Mouse (Mus musculus) myocyte (in vitro differentiated cells): Measurements from ENCODE around the gene Ppp2r2c. TPM values are rescaled to one million over a fixed set of nuclear protein-coding genes. Genes with fewer than 3 reads are reported as not detected.

ENCODE experiments used
- H3K27me3 ChIP-seq: one replicate; pipeline ENCODE4 v1.6.1; 2011; ENCODE audit not compliant: control insufficient read depth, insufficient read depth, insufficient read length
- H3K36me3 ChIP-seq: one replicate; pipeline ENCODE4 v1.6.1; 2011; ENCODE audit not compliant: control insufficient read depth, insufficient read depth
- H3K4me2 ChIP-seq: one replicate; pipeline ENCODE4 v1.6.1; 2011; ENCODE audit warnings: low read depth, control low read depth
- H3K4me3 ChIP-seq: one replicate; pipeline ENCODE4 v1.5.1; 2011; ENCODE audit warnings: mild to moderate bottlenecking, control low read depth, moderate library complexity
- H3K79me2 ChIP-seq: one replicate; pipeline ENCODE4 v1.6.1; 2011; ENCODE audit not compliant: control insufficient read depth, insufficient read depth
- H3ac ChIP-seq: one replicate; pipeline ENCODE4 v1.6.1; 2011; ENCODE audit not compliant: control insufficient read depth, insufficient read length
- CEBPB ChIP-seq: IDR thresholded peaks from 2 replicates; pipeline ENCODE4 v1.6.1; 2011; ENCODE audit warnings: mild to moderate bottlenecking, moderate library complexity; ENCODE audit not compliant: poor library complexity, insufficient read depth, severe bottlenecking
- E2F4 ChIP-seq: IDR thresholded peaks from one replicate; pipeline ENCODE4 v1.6.1; 2011; ENCODE audit warnings: mild to moderate bottlenecking, control low read depth, moderate library complexity; ENCODE audit not compliant: insufficient read depth
- MAX ChIP-seq: IDR thresholded peaks from one replicate; pipeline ENCODE4 v1.6.1; 2011; ENCODE audit warnings: low read depth, mild to moderate bottlenecking, control low read depth
- MYOD1 ChIP-seq, 3 experiments: IDR thresholded peaks; one replicate each; pipeline ENCODE4 v1.6.1; 2011; ENCODE audit warnings: control low read depth in 2 of 3, low read depth in 2 of 3, mild to moderate bottlenecking in 2 of 3, moderate library complexity in 1 of 3; ENCODE audit not compliant: insufficient read length in 2 of 3, control insufficient read depth in 1 of 3
- MYOG ChIP-seq, 3 experiments: IDR thresholded peaks; one replicate each; pipeline ENCODE4 v1.6.1; 2011; ENCODE audit warnings: control low read depth in 2 of 3, low read depth in 2 of 3, mild to moderate bottlenecking in 2 of 3; ENCODE audit not compliant: insufficient read length in 2 of 3, control insufficient read depth in 1 of 3, insufficient read depth in 1 of 3
- POLR2A ChIP-seq: IDR thresholded peaks from one replicate; pipeline ENCODE4 v1.6.1; 2011; ENCODE audit warnings: low read depth, mild to moderate bottlenecking, control low read depth, moderate library complexity; ENCODE audit not compliant: insufficient read length
- POLR2AphosphoS2 ChIP-seq: IDR thresholded peaks from one replicate; pipeline ENCODE4 v1.6.1; 2011; ENCODE audit warnings: low read depth, control low read depth; ENCODE audit not compliant: insufficient read length
- REST ChIP-seq: IDR thresholded peaks from one replicate; pipeline ENCODE4 v1.6.1; 2011; ENCODE audit warnings: mild to moderate bottlenecking, control low read depth, moderate library complexity; ENCODE audit not compliant: insufficient read depth, insufficient read length
- SRF ChIP-seq: IDR thresholded peaks from one replicate; pipeline ENCODE4 v1.6.1; 2011; ENCODE audit warnings: low read depth; ENCODE audit not compliant: control insufficient read depth, insufficient read length
- TCF12 ChIP-seq: IDR thresholded peaks from one replicate; pipeline ENCODE4 v1.6.1; 2011; ENCODE audit warnings: mild to moderate bottlenecking, control low read depth; ENCODE audit not compliant: poor library complexity, insufficient read depth, severe bottlenecking
- TCF3 ChIP-seq: IDR thresholded peaks from one replicate; pipeline ENCODE4 v1.6.1; 2011; ENCODE audit warnings: low read depth, control low read depth; ENCODE audit not compliant: insufficient read length
- USF1 ChIP-seq: IDR thresholded peaks from one replicate; pipeline ENCODE4 v1.6.1; 2011; ENCODE audit warnings: low read depth, mild to moderate bottlenecking, control low read depth, moderate library complexity
- polyA plus RNA-seq: library from polyadenylated mRNA; unstranded; fragments of >200 nt; fragmentation: generic; extraction: Trizol; gene quantifications from one replicate; pipeline ENCODE4 v1.2.1, GENCODE M21; 2012; ENCODE audit warnings: missing spikeins

Ppp2r2c gene
- polyA plus RNA-seq, 1 experiment: 0.01 TPM

DNA sequence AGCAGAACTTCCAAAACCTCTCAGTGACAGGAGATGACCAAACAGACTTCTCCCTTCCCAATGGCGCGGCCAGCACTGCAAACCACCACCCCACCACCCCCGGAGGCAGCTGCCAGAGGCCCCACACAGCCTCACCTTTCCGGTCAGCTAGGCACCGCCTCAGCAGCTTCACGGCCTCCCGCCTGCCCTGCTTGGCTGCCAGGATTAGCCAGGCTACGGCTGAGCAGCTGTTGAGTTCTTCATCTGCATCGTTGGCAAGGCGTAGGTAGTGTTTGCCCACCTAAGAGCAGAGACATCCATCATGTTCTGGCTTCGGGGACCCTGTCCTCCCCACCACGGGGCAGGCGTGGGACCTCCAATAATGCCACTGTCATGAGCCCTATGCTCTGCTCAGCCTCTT is 107.0 kb downstream of the Ppp2r2c start:
- Histone ChIP-seq H3K27me3 (no peaks in the 10 kb centered on the region), H3K4me3 (no peak overlapping the region), H3K4me2 (no peak overlapping the region), H3ac (no peak overlapping the region), H3K79me2 (no peaks in the 10 kb centered on the region), H3K36me3 (peaks cover 4% of the 10 kb centered on the region)
- TF ChIP-seq CEBPB: no peak
- no peak for TF ChIP-seq REST
- TF ChIP-seq MAX: no peak
- TF ChIP-seq MYOG (IDR thresholded peaks at IDR 0.05; ENCODE audit: control insufficient read depth in 1 of 3, insufficient read depth in 1 of 3, insufficient read length in 2 of 3, low read depth in 2 of 3): peak in 1 of 3 experiments; percentile 65
- TF ChIP-seq SRF: no peak
- TF ChIP-seq MYOD1 (IDR thresholded peaks at IDR 0.05; ENCODE audit: control insufficient read depth in 1 of 3, insufficient read length in 2 of 3, low read depth in 2 of 3): peak in 1 of 3 experiments; percentile 58

DNA sequence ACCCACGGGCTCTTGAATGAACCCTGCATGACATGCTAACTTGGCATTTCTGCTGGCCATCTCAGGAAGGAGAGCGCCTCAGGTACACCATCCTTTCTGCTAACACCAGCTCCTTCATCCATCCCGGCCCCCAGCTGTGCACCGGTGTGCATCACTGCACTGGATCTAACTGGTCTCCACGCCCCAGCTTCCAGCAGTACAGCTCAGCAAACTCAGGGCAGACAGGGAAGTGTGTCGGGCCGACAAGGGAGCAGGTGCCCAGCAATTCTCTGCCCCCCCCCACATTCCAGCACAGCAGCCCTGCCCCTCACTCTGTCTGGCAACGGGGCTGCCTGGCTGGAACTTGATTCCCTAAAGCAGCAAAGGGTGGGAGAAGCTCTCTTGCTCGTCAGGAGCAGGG is 109.5 kb downstream of the Ppp2r2c start:
- TF ChIP-seq E2F4 (no peak), MYOG (IDR thresholded peaks at IDR 0.05; ENCODE audit: control insufficient read depth in 1 of 3, insufficient read depth in 1 of 3, insufficient read length in 2 of 3, low read depth in 2 of 3) (no peak), CEBPB (no peak), SRF (no peak), POLR2A (no peak), TCF12 (no peak)
- no peaks in the 10 kb centered on the region for H3K79me2 ChIP-seq
- no peak overlapping the region for H3K4me3 ChIP-seq
- H3K4me2 ChIP-seq: no peak overlapping the region
- no peaks in the 10 kb centered on the region for H3K27me3 ChIP-seq
- no peak overlapping the region for H3ac ChIP-seq
- peaks cover 9% of the 10 kb centered on the region for H3K36me3 ChIP-seq

DNA sequence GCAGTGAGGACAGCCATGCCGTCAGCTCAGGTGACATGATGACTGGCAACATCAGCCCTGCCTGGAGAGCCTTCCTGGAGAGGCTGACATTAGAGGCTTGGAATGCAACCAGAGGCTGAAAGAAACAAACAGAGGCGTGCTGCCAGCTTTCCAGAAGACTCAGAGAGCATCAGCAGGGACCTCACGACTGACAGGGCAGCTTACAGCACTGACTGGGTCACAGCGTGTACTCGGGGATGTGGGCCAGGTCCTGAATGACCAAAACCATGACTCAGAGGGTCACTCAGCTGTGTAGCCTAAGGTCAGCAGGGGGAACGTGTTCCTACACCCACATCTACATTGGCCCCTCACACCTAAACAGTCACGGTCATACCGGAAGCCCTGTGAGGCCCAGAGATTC is 110.7 kb downstream of the Ppp2r2c start:
- H3K79me2 ChIP-seq: peaks cover 9% of the 10 kb centered on the region
- no peak for TF ChIP-seq TCF12
- no peak for TF ChIP-seq E2F4
- H3K4me2 ChIP-seq: no peak overlapping the region
- no peaks in the 10 kb centered on the region for H3K27me3 ChIP-seq
- peaks cover 7% of the 10 kb centered on the region for H3K36me3 ChIP-seq
- no peak overlapping the region for H3ac ChIP-seq
- no peak overlapping the region for H3K4me3 ChIP-seq

DNA sequence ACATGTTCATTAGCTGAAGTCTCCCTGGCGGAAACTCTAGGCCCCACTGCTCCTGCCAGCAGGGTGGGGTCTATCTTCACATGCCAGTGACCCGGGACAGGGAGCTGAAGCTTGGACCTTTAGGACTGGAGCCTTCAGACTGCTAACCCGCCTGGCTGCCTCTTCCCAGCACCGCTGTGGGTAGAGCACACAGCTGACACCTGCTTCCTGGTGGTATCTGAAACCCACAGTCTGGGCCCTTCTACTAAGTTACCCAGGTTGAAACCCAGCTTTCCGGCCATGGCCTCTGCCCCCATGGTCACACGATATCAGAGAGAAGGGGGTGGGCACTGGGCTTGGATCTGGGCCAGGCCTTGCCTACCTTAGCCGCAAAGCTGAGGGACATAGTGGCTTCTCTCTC is 111.3 kb downstream of the Ppp2r2c start:
- Histone ChIP-seq H3K4me3 (no peak overlapping the region), H3K36me3 (peaks cover 7% of the 10 kb centered on the region), H3K79me2 (peaks cover 14% of the 10 kb centered on the region), H3K4me2 (no peak overlapping the region), H3ac (no peak overlapping the region), H3K27me3 (no peaks in the 10 kb centered on the region)
- peak; percentile 22 to 93 (median 90) for TF ChIP-seq MYOD1 (IDR thresholded peaks at IDR 0.05; ENCODE audit: control insufficient read depth in 1 of 3, insufficient read length in 2 of 3, low read depth in 2 of 3)
- TF ChIP-seq TCF3: peak; percentile 82
- peak in 2 of 3 experiments; percentile 75 to 96 for TF ChIP-seq MYOG (IDR thresholded peaks at IDR 0.05; ENCODE audit: control insufficient read depth in 1 of 3, insufficient read depth in 1 of 3, insufficient read length in 2 of 3, low read depth in 2 of 3)
- TF ChIP-seq USF1: no peak

DNA sequence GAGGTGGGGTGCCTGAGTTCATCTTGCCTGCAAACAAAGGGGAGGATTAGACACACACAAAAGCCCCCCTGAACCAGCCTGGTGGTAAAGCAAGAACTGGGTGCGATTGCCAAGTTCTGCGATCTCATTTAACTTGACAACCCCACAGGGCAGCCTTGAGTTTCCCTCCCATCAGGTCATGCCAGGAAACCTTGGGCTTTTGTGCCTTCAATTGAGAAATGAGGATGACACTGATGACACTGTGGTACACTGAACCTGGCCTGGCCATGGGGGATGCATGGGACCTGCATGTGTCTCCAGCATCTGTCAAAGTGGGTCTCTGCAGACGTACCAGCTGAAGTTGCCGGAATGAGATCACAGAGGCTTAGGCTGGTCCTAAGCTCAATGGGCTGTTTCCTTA is 114.0 kb downstream of the Ppp2r2c start:
- no peak for TF ChIP-seq SRF
- no peak for TF ChIP-seq MYOD1 (IDR thresholded peaks at IDR 0.05; ENCODE audit: control insufficient read depth in 1 of 3, insufficient read length in 2 of 3, low read depth in 2 of 3)
- no peak for TF ChIP-seq CEBPB
- no peak for TF ChIP-seq USF1
- TF ChIP-seq POLR2A: no peak
- no peak for TF ChIP-seq E2F4
- no peak for TF ChIP-seq MAX

DNA sequence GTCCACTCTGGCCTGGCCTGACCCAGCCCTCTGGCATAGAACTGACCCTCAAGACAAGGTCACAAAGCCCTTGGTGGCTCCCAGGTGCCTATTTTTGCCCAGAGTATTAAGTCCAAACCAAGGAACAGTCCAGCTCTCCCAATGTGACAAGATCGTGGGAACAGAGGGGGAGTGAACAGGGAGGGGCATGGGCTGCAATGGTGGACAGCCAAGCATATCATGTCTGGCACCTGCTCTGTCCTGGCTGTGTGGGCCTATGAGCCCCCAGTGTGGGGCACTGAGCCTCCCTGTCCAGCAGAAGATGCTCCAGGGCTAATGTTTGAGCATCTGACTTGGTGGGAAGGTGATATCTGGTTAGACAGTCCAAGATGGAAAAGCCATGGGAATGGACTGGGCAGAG is 118.3 kb downstream of the Ppp2r2c start:
- Histone ChIP-seq H3K79me2 (peaks cover 22% of the 10 kb centered on the region), H3K36me3 (peaks cover 3% of the 10 kb centered on the region), H3K4me3 (no peak overlapping the region), H3K4me2 (peak overlapping the region; percentile 90), H3ac (no peak overlapping the region), H3K27me3 (no peaks in the 10 kb centered on the region)
- peak in 1 of 3 experiments; percentile 32 for TF ChIP-seq MYOG (IDR thresholded peaks at IDR 0.05; ENCODE audit: control insufficient read depth in 1 of 3, insufficient read depth in 1 of 3, insufficient read length in 2 of 3, low read depth in 2 of 3)
- no peak for TF ChIP-seq CEBPB
- no peak for TF ChIP-seq USF1
- no peak for TF ChIP-seq MAX
- TF ChIP-seq TCF12: no peak
- peak; percentile 21 for TF ChIP-seq POLR2AphosphoS2
- TF ChIP-seq POLR2A: no peak
- TF ChIP-seq MYOD1 (IDR thresholded peaks at IDR 0.05; ENCODE audit: control insufficient read depth in 1 of 3, insufficient read length in 2 of 3, low read depth in 2 of 3): peak in 1 of 3 experiments; percentile 52

More for the DNA sequence above, 114.0 kb downstream of the Ppp2r2c start:
- peaks cover 22% of the 10 kb centered on the region for H3K79me2 ChIP-seq
- H3K4me3 ChIP-seq: no peak overlapping the region
- no peak overlapping the region for H3K4me2 ChIP-seq
- H3K27me3 ChIP-seq: no peaks in the 10 kb centered on the region
- H3K36me3 ChIP-seq: peaks cover 7% of the 10 kb centered on the region
- no peak overlapping the region for H3ac ChIP-seq
